Mouse (Mus musculus): Measurements from ENCODE around the gene Ppdpf.
"Not testable (repeated sequence)": the region's sequence is repeated elsewhere in the genome, so short reads cannot be mapped to it uniquely, and the experiment has no call there.

The Ppdpf gene

DNA sequence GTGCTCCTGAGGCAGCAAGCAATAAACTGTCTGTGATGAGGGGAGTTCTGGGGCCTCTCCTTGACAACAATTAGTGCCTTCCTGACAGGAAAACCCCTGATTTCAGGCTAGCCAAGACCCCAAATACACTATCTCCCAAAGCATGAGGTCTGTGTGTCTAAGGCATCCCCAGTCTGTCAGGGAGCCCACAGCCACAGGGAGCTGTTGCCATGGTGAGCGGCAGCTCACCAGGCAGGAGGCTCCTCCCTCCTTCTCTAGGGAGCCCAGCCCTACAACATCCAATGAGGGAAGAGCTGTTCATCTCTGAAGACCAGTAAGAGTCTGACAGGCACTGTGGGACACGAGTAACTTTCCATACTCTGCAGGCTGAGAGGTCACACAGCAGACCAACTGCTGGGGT, 27.3 kb upstream of the Ppdpf start:
- DNase-seq (ENCODE audit: low read depth): no peak

DNA sequence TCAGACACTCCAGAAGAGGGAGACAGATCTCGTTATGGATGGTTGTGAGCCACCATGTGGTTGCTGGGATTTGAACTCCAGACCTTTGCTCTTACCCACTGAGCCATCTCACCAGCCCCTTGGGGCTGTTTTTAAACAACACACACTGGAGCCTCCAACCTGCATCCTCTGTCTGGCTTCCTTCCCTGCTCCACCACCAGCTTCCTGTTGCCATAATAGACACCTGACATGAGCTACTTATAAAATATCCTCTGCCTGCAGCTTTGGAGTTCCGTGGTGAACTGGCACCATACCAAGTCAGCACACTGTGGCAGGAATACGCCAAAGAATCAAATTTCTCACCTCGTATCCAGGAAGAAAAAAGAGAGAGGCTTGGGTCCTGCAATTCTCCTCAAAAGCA, 26.2 kb upstream of the Ppdpf start:
- no peak for DNase-seq (ENCODE audit: low read depth)

DNA sequence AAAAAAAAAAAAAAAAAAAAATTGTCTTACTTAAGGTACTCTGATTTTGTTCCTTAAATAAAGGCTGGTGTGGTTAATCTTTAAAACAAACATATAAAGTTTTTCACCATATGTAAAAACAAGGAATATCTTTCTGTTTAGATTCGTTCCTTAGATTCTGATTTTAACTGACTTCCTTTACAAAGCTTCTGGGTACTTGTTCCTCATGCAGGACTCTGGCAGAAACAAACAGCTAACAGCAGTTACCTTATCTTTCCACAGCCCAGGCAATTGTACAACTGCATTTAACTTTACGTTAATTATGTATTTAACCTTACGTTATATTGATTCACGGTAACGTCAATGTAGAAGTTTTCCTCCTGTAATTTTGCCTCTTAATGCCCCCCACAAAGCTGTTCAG, 20.6 kb upstream of the Ppdpf start:
- no peak for DNase-seq (ENCODE audit: low read depth)

DNA sequence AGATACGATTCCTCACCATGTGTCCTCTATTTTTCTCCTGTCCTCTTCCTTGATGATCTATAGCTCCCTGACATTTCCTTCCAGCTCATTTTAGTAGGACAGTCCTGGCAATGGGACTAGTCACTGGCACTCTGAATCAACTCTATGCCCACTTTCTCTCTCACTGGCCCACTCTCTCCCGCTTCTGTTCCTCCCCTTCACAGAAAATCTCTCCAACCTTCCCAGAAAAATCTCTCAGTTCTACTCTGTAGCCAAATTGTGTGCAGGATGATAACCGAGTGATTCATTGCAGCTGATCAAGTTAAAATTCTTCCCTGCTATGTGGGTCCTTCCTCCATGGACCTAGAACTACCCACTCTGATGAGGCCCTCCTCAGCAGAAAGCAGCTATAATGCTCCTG, 12.4 kb upstream of the Ppdpf start:
- no peak for DNase-seq (ENCODE audit: low read depth)

DNA sequence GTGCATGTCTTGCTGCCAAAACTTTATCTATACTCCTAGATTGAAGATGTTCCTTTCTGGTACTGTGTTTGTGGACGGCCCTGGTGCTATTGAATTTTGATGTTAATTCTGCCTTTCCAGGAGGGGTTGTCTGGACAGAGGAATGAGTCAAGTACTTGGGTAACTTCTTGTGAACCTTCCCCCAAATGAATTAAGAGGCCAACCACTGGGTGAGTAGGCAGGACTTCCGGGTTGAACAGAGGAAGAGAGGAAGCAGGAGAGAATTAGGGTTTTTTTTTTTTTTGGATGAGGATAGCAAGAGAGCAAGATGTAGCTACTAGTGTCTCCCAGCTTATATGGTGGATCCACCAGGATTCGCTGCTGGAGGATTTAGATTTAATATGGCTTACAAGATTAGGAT, 9.0 kb upstream of the Ppdpf start:
- DNase-seq (ENCODE audit: low read depth): no peak

DNA sequence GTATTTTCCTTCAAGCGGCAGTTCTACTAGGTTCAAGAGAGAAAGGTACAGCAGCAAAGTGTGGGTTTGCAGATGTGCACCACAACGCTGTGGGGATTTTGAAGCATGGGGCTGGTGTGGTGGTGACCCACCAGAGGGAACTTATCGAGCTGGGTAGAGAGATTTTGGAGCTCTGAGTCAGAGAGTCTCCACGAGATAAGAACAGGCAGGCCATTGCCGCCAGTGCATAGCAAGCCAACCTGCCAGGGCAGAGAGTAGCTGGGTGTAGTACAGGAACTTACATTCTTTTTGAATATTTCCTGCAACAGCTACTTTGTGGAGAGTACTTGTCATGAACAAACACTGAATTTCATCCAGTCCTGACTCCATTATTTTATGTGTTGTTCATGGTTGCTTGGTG, 8.6 kb upstream of the Ppdpf start:
- DNase-seq (ENCODE audit: low read depth): no peak

DNA sequence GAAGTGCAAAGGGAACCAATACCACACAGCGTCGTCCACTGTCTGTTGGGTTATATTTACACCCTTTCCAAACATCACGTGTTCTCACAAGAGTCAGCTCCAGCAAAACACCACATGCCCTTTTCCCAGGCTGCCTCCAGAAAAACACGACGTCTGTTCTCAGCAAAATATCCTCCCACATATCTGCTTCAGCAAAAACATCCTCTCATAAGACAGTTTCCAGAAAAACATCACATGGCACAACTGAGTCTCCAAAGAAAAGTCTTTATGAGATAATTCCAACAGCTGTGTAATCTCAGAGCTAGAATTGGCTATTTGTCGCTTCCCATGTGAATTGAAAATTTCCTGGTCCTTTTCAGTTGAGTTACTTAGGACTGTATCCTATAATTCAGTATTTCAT, 6.1 kb upstream of the Ppdpf start:
- no peak for DNase-seq (ENCODE audit: low read depth)

DNA sequence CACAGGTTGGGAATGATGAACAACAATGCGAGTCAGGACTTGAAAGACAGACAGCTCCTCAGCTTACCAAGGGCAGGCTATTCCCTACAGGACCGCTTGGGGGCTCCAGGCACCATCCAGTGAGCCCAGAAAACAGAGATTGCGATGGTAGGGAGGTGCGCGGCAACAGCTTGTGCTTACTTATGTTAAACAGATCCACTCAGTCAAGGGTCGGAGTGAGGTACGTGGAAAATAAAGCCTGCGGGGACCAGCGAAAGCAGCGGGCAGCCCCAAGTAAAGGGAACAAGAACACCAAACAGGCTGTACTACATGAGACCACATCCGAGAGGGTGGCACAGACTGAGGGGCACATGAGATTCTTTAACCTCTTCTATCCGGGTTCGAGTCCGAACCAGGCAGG, 412 bp upstream of the Ppdpf start:
- peak; percentile 94 for DNase-seq (ENCODE audit: low read depth)

DNA sequence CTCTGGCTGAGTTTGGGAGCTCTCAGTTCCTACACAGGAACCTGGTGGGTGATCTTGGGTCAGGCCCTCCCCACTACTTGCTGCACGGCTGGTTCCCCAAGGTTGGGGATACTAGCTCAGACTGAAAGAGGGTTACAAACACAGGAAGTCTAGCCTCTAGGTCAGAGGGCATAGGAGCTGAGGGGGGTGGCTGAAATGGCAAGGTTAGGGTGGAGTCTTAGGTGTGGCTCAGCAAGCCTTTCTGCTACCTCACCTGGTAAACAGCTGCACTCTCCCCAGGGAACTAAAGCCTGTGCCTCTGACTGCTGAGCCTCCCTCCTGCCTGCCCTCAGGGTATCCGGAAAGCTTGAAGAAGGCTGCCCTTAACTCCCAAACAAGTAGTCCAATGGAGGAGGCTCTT, 1.6 kb downstream of the Ppdpf start:
- DNase-seq (ENCODE audit: low read depth): peak; percentile 69

DNA sequence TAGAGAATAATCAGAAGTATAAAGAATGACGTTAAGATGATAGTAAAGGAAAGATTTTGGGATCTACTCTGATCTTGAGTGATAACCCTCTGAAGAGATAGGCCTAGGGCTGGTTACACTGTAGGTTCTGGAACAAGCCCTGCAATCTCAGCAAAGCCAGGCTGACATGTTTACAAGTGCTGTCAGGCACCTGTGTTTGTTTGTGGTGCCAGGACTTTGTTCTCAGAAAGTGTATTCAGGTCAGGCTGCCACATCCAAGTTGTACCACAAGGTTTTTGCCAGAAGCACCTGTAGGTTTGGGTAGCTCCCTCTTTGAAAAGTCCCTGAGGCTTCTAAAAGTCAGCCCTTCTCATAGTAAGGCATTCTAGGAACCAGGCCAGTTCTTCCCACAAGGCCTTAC, 2.3 kb downstream of the Ppdpf start:
- peak; percentile 33 for DNase-seq (ENCODE audit: low read depth)

DNA sequence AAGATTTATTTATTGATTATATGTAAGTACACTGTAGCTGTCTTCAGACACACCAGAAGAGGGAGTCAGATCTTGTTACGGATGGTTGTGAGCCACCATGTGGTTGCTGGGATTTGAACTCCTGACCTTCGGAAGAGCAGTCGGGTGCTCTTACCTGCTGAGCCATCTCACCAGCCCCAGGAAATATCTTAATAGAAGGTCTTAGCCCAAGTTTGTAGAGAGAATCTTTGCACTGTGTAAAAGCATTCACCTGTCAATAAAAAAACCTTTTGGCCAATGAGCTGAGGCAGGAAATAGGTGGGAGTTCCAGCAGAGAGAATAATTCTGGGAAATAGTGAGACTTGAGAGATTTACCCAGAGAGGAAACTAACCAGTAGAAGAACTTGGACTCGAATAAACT, 4.3 kb downstream of the Ppdpf start:
- DNase-seq (ENCODE audit: low read depth): not testable (repeated sequence)

DNA sequence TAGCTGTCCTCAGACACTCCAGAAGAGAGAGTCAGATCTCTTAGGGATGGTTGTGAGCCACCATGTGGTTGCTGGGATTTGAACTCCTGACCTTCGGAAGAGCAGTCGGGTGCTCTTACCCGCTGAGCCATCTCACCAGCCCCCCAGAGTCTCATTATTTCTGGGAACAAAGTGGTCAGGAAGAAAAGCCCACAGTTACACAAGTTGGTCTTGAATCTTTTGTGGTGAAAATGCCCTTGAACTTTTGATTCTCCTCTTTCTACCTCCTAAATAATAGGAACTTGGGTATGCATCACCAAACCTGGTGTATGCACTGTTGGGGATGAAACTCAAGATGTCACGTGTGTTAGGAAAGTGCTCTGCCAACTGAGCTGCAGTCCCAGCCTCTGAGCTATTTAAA, 4.9 kb downstream of the Ppdpf start:
- DNase-seq (ENCODE audit: low read depth): no peak

DNA sequence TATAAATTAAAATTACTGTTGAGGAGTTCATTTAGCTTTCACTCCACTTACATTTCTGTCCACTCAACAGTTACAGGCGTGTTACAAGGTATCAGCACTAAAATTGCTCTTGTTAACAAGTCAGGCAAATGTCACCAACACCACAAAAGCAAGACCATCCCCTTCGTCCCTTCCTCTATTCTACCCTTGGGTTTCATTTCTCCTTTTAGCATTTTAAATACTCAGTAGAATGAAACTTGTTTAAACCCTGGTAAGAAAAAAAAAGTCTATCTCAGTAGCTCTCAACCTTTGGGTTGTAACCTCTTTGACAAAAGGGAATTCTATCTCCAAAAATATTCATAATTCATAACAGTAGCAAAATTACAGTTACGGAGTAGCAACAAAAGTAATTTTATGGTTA, 6.0 kb downstream of the Ppdpf start:
- DNase-seq (ENCODE audit: low read depth): no peak

DNA sequence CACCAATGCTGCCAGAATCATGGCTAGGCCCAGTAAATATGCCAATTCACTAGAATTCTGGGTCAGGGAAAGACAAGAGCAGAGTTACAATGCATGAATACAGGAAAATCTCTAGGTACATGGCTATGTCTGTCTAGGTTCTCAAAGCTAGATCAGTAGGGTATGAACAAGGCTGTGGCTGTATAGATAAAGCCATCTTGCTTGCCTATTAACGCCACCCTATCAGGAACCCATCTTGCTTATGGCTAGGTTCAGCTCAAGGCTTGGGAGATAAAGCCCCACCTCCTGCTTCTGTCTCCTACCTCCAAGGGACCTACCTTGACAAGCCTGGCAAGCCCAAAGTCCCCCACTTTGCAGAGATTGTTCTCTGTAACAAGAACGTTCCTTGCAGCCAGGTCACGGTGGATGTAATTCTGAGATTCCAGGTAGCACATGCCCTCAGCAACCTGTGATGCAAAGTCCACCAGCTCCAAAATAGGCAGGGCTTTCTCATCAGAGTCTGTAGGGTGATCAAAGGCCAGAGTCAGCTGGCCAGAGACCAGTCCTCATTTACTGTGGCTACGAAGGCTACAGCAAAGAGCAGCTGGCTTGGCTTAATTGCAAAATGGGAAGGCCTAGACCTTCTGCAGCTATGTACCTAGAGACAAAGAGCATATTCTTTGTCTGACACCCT, 9.7 kb downstream of the Ppdpf start:
- no peak for DNase-seq (ENCODE audit: low read depth)

DNA sequence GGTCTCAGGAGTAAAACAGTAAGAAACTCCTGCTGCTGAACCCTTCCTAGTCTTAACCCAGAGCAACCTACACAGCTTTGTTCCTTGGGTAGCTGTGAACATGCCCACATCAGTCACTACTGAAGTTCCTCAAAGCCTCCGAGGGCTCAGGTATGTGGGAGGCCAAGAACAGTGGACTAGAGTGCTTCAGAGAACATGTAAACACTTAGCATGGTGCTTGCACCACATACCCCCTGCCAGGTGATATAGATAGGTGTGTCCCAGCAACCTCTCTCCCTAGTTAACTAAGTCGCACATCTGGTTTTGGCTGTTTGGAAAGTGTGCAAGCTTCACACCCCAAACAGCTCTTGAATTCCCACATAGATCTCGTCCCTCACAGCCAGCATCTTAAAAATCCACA, 14.6 kb downstream of the Ppdpf start:
- DNase-seq (ENCODE audit: low read depth): no peak

DNA sequence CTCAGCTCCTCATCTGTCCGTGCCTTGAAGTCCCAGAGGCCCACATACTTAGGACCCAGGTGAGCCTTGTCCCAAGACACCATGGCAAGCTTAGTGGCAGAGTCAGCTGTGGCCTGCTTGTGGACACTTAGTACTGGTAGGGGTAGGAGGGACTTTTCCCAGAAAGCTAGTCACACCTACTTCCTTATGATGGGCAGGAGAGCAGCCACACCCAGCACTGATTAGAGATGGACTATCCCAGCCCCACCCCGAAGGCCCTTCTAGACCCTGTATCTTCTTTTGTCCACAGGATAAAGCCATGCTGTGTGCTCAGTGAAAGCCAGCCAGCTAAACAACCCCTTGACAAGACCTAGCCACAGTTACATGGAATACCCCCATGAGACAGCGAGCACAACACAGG, 15.4 kb downstream of the Ppdpf start, which contains the start of gene Ptk6:
Ptk6 (minus strand) TSS at position 368 of the 400 bp plus-strand sequence.
- no peak for DNase-seq (ENCODE audit: low read depth)

DNA sequence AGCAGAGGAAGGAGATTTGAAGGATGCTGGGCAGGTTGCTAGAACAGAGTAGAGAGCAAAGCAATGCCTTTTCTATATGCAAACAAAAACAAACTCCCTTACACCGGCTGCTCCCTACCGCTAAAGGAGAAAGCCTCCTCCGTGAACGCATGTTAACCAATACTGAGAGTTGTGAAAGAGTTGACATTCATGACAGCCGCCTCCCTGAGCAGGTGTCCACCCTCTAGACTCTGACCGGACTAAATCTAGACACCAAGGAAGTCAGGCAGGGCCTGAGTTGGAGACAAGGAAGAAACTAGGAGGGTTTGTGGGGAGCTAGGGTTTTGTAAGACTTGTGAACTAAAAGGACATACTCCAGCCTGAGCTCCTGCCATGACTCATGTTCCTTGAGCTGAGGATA, 15.8 kb downstream of the Ppdpf start:
- no peak for DNase-seq (ENCODE audit: low read depth)

DNA sequence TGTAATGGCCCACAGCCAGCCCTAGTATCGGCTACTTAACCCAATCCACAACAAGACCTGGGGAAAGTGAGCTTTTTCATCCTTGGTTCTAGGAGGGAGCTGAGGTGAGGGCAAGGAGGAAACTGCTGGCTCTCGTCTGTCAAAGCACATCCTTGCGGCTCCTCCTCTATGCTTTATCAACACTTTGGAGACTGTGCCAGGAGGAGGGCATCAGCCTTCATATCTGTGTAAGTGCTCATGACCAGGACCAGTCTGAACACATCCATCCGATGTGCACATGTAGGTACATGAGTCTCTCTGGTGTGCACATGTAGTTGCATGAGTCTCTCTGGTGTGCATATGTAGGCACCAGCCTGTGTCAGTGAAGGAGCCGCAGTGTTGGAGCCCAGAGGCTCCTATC, 18.6 kb downstream of the Ppdpf start:
- no peak for DNase-seq (ENCODE audit: low read depth)

DNA sequence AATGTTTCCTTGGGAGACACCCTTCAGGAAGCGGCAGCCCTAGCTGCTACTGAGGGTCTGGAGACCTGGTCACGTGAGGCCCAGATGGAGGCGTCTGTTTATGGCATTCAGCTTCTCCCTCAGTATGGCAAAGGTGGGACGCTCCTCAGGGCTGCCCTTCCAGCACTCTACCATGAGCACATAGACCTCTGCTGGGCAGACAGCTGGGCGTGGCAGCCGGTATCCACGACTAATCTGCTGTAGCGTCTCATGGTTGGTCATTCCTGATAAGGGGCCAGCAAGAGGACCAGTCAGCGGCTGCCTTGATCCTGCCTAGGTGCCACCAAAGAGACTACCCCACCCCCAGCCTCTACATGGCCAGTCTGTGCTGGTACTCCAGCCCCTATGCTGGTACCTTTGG, 19.1 kb downstream of the Ppdpf start:
- no peak for DNase-seq (ENCODE audit: low read depth)

DNA sequence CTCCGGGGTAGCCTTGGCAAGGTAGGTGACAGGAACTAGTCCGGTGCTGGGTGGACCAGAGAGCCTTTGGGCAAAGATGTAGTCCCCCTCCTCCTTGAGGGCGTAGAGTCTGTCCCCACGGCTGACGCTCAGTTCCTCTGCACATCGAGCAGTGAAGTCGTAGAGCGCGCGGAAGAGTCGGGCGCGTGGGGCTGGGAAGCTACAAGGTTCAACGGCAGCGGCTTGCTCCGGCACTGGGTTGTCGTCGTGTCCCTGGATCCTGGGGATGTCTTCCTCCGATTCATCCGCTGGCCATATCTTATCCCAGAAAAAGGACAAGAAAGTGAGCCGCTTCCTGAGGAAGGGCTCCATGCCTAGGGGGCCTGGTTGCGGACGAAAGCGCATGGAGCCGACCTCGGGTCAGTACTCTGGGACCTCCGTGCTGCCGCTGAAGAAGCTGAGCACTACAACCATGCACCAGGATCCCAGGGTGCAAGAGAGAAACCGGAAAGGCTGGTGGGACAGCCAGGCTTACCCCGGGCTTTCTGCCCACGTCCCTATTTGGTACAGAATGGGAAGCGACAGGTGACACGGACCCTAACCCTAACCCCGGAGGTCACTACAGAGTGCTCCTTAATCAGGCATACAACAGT, 25.5 kb downstream of the Ppdpf start:
- peak; percentile 49 for DNase-seq (ENCODE audit: low read depth)

DNA sequence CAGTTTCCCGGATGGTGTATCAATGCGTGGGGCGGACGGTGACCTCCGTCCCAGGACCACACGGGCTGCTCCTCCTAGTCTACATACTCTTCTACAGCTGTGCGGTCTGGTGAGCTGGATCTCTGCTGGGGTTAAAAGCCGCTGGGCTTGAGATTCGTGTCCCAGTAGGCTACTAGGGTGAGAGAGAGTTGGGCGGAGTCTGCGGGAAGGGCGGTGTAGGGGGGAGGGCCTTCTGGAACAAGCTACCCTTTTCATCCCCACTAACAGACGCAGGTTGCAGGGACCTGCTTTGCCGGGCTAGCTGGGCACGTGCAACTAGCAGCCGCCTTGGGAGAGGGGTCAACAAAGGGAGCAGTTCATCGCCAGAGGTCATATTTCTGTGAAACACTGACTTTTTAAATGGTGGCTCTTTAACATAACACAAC, 26.0 kb downstream of the Ppdpf start, which contains the start of gene Srms:
Srms (minus strand) TSS at position 165 of the 425 bp plus-strand sequence.
- DNase-seq (ENCODE audit: low read depth): peak; percentile 70

DNA sequence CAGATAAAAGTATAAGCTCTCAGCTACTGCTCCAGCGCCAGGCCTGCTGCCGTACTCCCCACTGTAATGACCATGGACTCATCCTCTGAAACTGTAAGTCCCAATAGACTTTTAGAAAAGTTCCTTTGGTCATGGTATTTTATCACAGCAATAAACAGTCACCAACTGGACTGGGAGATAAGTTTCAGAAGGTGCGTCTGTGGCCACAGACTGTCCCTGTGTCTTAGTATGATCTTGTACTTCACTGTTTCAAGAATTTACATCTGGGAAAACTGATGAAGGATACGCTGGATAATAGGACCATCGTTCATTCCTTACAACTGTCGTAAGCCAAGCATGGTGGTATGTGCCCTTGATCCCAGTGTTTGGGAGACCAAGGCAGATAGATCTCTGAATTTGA, 29.0 kb downstream of the Ppdpf start:
- no peak for DNase-seq (ENCODE audit: low read depth)

DNA sequence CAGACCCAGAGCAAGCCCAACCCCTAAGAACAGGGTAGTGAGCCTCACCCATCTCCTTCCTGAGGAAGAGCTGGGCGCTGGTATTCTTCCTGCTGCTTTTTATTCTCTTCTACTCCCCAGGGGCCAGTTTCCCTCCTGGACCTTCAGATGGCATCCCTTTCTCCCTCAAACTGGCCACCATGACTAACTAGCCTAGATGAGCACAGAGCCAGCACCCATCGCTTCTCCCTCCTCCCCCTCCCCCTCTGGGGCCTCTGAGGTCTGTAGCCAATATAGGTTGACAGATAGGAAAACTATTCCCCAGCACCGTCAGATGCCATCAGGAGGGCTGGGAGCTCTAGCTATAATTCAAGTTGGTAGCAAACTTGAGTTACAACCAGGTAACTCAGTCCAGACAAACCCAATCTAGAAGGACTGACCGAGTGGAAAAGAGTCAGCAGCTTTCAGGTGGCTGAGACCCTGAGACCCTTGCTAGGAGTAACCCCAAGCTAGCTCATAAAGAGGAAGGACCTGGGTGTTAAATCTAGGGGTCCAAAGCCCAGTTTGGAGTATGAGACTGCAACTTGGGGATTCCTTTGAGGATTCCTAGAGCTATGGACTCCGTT, 31.9 kb downstream of the Ppdpf start:
- DNase-seq (ENCODE audit: low read depth): no peak

Measured in induced T-regulatory cell, adult 2 months (primary cell).